Mouse (Mus musculus) granulocyte monocyte progenitor cell, adult 5-6 weeks (primary cell): ENCODE data around the gene Nedd9. TPM values are rescaled to one million over a fixed set of nuclear protein-coding genes. Genes with fewer than 3 reads are reported as not detected.

ENCODE experiments used
- ATAC-seq: replicated peaks from 2 replicates; pipeline ENCODE4 v1.8.0; 2016; ENCODE audit warnings: mild to moderate bottlenecking, moderate TSS enrichment, inconsistent platforms; ENCODE audit not compliant: poor library complexity, severe bottlenecking
- total RNA-seq, 2 experiments: library from RNA; stranded (forward) in 1 of 2; stranded (reverse) in 1 of 2; fragments of 200-712, 200-1000 nt in 1 of 2; fragments of >200 nt in 1 of 2; fragmentation: Nextera tagmentation in 1 of 2; gene quantifications; 2 replicates each; pipeline ENCODE4 v1.2.3; 2014 to 2017

Gene Nedd9
- total RNA-seq, 2 experiments from 2014 or later: 22.2 to 37.8 TPM

DNA sequence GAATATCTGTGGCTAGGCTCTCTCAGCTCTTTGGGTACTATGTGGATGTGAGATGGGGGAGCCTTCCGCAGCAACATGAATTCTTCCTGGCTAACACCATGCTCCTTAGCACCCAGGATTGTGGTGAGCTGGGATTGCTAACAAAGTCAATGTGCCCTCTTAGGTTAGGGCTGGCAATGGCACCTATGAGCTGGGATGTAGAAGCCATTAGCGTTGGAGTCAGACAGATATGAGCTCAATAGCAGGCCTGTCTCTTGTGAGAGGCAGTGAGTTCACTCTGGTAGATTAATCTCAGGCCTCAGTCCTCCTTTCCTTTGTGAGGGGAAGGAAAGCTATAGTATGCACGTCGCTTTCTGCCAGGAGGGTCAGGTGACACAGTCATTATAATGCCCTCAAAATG lies 157.1 kb downstream of the Nedd9 start:
- no peak for ATAC-seq

DNA sequence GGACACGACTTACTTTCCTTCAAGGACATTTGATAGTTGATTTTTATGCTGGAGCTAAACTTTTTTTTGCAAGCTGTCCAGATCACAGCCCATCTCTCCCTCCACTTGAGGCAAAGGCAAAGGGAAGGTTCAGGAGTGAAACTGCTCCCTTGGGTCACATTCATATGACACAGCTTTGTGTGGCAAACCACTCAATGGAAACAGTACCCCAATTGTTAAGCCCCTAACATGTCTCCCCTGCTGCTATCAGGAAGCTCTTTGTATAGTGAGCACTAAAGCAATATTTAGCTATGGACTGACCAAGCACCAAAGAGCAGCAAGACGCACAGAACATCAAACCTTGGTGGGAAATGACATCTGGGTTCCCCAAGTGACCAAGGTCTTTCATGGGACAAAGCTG lies 158.7 kb downstream of the Nedd9 start:
- ATAC-seq: no peak

DNA sequence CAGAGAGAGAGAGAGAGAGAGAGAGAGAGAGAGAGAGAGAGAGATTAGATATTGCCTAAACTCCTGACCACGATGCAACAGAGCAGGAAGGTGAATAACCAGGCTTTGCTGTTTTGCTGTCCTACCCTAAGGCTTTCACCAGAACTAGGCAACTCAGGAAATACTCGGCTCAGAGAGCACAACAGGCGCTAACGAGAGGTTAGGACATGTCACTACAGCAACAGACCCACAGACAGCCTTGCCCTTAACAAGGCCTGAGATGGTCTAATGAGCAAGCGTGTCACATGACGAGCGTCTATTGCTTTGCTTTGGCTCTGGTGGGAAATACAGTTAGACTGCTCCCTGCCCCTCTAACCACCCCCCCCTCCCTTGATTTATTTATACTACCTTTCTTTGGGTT lies 159.6 kb downstream of the Nedd9 start:
- peak; percentile 56 for ATAC-seq

DNA sequence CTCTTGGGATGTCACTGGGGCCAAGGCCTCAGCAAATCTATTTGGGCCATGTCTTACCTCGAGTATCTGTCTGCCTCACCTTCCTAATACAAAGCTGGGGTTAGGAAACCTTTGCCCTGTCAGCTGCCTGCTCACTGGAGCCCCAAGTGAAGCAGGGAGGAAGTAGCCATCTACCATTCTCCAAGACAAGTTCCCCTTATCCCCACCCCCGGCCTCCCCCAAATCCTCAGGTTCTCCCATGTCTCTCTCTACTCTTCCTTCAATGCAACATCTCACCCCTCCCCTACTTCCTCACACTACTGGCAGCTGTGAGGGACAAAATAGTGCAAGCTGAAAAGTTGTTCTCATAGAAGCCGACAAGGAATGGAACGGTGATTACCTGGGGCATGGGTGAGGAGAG lies 161.0 kb downstream of the Nedd9 start:
- ATAC-seq: peak; percentile 38

DNA sequence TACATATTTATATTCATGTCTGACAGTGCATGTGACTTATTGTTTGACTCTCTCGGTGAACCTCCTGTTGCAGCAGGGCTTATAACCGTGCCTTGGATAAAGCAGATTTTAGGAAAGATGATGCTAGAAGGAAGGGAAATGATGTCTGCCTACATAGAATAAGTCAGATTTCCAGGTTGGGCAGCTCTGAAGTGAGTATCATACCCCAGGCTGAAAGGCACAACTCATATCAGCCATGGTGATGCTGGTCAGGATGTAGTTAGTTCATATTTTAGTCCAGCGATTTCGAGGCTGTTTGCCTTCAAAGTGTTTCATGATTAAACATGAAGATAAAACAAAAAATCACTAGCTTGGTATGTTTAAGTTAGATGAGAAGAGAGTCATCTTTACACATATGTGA lies 161.8 kb downstream of the Nedd9 start:
- ATAC-seq: no peak

DNA sequence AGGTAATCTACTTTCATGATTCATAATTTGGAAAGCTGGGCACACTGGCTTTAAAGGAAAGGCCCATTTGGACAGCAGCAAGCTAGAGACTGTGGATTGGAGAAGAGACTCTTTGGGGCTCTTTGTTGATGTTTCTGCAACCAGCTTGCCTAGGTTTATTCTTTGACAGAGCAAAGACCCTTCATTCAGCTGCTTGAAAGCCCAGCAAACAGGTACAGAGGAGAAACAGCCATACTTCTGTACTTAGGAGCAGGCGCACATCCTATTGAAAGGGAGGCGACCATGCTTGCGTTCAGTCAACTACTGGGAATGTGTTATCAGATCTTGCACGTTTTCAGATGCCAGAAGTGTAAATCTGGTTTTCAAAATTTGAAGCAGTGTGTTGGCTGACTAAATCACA lies 162.5 kb downstream of the Nedd9 start:
- no peak for ATAC-seq

DNA sequence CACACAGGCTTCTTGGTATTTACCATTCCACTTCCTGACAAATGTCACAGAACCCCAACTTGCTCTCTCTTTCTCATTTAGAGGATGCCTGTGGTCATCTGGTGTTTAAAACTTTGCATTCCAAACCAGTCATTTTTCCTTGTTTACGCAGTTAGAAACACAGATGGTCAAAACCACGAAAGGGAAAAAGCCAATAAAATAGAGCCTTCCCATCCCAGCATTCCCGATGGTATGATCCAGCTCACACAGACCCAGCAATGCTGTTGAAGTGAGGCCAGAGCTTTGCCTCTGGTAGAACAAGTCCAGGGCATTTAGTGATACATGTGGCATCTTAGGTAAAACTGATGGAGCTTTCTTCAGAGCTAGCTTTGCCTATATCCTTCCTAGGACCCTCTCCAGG lies 165.7 kb downstream of the Nedd9 start:
- no peak for ATAC-seq

DNA sequence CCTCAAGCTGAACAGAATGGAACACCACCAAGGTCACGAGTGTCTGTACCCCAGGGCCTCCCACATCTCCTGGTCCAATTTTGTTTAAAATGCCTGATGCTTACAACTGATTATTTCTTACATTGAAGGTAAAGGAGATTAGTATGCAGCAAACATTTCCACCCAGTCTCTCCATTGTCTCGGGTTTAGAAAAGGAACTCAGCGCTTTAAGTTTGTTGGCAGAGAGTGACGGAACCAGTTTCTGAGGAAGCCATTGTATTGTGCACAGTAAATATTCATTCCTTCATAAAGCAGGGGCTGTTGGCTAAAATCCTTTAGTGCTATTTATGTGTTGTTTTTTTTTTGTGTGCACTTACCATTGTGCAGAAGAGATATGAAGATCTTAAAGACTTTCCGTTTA lies 166.4 kb downstream of the Nedd9 start:
- no peak for ATAC-seq

DNA sequence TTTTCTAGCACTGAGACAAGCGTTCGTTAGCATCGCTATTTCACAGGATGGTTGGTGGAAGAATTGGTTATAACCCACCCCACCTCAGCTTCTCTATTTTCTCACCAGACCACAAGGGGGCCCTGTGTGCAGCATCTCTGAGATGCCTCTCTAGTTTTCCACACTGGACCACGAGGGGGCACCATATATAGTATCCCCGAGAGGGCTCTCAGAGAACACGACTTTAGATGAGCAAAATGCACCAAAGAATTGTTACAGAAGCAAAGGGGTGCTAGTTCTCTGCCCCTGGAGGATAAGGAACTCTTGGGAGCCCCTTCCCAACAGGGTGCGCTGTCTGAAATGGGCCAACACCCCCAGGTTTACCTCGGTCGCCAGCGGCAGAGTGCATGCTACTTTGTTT lies 184.4 kb downstream of the Nedd9 start:
- ATAC-seq: peak; percentile 99

DNA sequence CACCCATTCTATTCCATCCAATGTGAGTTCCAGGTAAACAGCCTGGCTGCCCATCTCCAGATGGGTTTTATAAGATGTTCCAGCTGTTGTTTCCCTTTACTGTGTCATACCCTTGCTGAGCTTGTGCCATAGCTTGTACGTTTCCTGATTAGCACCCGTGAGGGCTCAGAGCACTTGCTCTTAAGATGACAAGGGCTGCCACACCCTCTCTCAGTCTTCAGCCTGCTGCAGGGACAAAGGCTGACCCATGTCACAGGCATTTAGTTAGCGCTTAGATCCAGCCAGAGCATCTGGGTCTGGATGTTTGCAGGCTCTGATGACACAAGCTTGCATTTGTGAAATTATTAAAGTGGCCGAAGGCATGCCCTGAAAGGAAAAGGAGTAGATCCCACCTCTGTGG lies 187.1 kb downstream of the Nedd9 start:
- no peak for ATAC-seq

DNA sequence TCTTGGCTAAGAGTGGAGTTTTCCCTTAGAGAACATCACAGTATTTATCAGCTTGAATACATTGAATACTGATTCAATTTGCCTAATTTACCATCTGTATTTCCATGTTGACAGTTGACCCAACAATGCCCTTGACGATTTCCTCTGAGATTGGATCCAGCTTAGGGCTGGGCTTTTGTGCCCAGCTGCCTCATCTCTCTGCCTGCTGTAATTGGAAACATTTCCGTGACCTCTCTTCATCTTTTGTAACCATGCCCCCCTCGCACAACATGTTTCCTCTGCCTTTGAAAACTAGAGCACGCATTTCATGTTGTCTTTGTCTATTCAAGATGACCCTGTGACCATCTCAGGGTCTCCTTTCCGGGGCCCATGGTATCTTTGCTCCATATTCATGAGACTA lies 188.2 kb downstream of the Nedd9 start:
- no peak for ATAC-seq

DNA sequence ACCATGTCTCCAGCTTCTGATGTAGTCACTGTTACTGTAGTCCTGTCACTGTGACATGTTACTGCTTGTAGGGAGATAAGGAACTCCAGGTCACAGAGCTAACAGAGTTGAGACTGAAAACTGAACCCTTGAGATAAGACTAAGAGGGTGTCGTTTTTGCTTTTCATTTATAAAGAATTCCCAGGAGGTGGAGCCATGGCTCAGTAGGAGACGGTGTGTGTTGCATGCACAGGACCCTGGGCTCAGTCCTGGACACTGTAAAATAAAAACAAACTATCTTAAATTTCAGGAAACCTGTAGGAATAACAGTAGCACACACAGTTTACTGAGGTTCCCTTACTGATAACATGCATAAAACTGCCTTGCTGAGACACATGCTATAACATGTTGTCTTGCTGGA lies 188.6 kb downstream of the Nedd9 start:
- ATAC-seq: no peak

DNA sequence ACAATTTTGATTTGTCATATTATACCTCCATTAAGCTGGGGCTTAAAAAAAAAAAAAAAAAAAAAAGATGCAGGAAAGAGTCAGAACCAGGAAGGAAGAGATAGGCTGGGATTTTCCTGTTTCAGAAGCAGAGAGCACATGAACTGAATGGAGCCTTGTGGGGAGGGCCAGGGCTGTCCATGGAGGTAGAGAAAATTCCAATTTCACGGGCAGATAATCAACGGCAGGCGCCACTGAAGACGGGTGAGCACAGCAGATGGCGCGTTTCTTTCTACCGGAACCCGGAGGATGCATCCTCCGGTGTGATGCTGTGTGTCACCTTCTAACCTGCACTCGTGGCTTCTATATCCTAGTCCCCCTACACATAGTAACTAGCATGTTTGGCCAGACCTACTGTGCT lies 190.8 kb downstream of the Nedd9 start:
- ATAC-seq: no peak

DNA sequence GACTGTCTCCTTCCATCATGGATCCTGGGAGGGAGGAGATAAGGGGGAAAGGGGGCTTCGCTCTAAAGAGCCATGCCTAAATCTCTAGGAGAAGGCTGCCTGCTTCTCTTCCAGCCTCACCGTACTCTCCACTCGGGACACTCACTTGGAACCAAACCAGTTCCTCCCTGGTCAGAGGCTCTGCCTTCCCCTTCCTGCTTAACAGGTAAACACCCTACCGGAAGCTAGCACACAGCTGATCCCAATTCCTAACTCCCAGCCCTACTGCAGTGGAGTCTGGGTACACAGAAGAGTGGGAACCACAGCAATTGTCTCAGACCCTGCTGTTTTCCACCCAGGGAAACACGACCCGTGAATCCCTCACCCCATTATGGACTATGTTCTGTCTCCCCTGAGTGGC lies 191.3 kb downstream of the Nedd9 start:
- ATAC-seq: no peak

DNA sequence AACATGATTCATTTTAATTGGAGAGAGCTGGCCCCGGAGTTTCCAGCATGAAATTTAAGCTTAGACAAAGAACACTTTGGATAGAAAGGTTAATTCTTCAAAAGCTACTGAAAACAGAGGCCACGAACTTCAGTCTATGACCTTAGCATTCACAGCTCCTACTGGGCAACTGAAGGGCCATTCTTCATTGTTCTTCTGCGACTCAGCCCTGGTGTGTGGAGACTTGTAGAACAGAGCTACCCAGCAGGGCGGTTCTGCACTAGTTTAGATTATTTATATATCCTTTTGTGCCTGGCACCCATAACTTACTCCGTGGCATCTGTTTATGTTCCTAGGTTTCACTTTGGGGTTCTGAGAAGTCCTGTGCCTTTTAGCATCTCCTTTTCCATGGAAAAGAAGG lies 193.6 kb downstream of the Nedd9 start:
- no peak for ATAC-seq

DNA sequence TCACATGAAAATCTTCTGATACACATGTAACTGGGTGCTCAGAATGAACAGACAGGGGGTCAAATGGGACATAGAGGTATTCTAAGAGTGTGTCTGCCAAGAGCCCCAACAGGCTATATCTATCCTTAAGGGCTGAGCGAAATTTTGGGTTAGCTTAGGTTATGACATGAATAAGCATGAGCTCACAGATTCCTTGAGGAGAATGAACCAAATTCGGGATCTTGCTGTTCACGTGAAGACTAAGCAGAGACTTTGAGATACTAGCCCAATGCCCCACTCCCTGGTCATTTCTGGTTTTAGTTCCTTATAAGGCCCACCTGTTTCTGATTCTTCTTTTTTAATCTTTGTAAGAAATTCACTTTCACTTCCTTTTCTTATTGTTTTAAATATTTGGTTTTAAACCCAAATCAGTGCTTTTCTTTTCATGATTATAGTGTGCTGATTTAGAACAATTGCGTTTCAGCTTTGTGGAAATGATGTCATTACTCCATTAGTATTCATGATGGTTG lies 195.6 kb downstream of the Nedd9 start:
- ATAC-seq: peak; percentile 58

DNA sequence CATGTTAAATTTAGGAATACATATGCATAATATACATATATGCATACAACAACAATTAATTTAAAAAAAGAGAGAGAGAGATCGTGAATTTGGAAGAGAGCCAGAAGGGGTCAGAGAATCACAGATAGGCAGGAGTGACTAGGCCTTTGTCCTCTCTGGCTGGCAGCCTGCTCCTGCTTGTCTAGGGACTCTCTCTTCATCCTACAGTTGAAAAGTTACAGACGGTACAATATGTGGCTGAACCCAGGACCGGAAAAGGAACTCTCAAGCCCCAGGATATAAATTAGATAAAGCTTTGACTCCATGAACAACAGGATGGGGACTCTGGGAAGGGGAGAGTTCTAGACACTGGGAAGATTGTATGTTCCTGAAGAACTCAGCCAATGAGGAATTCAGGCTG lies 200.9 kb downstream of the Nedd9 start:
- no peak for ATAC-seq

DNA sequence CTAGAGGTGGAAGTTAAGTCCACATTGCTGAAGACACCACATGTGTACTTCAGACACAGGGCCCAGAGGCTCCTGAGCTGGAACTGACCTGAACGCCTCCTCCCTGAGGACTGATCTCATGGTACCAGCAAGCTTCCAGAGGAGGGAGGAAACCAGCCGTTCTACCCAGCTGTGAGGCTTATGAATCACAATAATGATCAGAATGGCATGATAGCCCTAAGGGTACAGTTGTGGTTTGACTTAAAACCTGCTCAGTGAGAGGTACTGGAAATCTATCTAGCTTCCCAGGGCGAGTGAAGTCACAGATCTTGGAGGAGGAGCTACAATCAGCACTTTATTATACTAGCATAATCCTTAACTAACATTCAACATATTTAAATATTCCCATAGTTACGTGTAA lies 201.7 kb downstream of the Nedd9 start:
- no peak for ATAC-seq

DNA sequence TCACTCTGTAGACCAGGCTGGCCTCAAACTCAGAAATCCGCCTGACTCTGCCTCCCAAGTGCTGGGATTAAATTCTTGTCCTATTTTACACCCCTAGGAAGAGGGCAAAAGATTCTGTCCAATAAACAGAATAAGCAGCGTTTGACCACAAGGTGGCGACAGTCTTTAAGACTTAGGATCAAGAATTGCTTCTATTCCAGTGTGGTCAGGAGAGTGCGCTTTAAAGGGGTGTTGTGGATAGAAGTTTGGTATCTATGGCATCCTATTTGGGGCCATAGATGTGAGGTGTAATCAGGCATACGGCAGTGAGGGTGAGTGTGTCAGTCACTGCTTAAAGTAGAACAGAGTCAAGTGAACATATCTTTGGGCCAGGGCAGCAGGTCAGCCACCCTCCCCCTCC lies 203.9 kb downstream of the Nedd9 start:
- peak; percentile 79 for ATAC-seq

DNA sequence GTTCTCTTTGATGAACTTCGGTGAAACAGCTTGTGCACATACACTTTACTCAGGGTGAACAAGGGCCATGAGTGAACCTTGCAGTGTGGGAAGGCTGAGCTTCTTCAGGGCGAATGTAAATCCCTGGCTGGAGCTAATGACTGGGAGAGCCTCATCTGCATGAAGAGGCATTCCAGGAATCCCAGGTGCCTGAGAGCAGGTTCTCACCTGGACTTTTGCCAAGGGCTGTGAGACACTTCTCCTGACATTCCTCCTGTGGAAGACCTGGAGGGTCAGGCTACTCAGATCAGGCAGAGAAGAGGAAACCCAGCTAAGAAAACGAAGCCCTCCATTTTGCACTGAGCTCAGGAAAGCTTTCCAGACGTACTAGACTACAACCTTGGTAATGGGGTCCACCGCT lies 206.5 kb downstream of the Nedd9 start:
- ATAC-seq: no peak

DNA sequence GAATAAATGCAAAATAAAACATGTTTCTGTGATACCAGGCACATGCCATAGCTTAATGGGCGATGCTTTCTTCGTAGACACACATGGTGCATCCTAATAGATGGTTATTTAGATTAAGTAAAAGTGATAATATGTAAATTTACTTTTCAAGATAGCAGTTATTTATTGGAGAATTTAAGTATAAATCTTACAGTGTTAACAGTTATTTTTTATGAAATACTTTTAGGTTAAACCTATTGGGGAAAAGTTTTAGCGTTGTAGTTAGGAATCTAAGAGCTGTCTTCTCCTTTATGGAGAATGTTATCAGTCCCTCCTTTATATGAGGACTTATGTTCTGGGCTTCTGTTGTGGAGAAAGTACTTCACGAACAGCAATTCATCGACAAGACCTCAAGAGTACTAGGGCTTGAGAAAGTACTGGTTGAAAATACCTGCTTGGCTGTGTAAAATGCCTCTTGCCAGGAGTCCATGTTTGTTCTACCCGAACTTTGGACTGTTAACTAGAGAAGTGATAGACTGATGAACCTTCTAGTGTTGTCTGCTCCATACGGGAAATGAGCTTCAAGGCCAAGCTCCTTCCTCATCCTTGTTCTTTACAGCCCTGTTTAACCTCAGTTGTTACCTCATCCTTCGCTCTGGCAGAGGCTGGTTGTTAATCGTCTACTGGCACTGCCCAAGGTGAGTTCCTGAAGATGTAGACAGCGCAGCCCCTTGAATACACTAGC lies 213.1 kb downstream of the Nedd9 start, which contains the start of gene Gm17364:
Gene Gm17364, minus strand, starts transcription at position 51 of the 724 bp plus-strand sequence.
- ATAC-seq: no peak

DNA sequence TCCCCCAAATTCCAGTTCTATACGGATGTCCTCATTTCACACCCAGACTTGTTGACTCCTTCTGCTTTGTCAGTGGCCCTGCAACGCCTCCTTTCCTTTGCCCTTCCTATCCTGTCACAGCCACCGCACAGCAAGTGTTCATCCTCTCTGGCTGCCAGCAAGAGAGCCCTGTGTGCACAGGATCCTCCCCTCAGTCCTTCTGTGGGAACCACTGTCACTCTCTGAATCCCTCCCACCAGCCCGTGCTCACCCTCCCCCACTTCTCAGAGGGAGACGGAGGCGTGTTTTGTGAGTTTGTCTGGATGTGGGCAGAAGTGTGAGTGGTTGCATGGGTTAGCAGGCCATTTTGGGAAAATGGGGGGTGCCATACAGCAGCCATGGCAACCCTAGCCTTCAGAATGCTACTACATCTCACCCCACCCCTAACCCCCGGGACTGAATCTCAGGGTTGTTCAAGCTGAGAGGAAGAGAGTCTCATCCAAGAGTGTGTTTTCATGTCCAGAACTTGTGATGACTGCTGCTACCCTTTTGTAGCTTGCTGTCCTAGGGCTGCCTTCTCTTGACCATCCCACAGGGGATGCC lies 219.2 kb downstream of the Nedd9 start:
- no peak for ATAC-seq
